Mouse (Mus musculus) ES-Bruce4 (cell line): ENCODE measurements at regions not wholly inside any gene's neighbourhood (a gene's known extent, or its start where the extent isn't known, plus 50 kb on each side); places are given as distances from the start of the nearest gene placed in this dataset.

ENCODE experiments used
- CTCF ChIP-seq: IDR thresholded peaks from one replicate; pipeline ENCODE4 v1.8.1; 2011; ENCODE audit warnings: low read depth, low read length
- POLR2A ChIP-seq: IDR thresholded peaks from one replicate; pipeline ENCODE4 v1.8.1; 2011; ENCODE audit warnings: low read length; ENCODE audit not compliant: insufficient read depth

DNA sequence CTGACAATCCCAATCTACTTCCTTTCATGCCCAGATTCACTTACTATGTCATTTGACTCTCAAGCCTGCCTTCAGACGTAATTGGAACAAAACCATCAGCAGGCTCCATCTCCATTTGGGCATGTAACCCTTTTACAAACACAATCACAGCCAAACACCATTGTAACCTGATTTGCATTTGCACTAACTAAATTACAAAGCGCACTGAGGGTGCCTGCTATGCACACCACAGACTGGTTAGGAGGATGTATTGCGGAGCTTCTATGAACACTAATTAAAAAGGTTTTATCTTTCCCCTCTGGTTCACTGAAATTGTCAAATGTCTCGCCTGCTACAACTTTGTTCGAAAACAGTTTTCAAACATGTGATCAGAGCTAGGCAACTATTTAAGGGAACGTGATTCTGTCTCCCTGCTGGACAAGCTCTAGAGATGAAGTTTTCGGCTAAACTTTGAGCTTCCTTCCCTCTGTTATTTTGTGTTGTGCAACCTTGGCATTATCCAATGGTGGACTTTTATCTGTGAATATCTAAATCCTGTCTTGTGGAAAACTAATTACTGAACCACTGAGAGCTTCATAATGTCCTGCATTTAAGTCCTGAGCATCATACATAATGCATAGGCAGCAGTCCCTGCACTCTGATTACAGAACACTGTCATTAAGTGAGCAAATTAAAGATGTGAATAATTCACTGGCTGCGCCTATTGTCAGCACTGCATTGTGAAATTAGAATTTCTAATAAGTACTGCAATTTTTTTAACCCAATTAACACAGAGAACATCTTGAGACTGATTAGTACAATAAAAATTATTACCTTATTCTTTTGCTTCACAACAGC is 66.9 kb upstream of the Mms22l start:
- TF ChIP-seq POLR2A (no peak), CTCF (no peak)
